Mouse (Mus musculus): Measurements from ENCODE around the gene Wnt8b. TPM values are rescaled to one million over a fixed set of nuclear protein-coding genes. Genes with fewer than 3 reads are reported as not detected.
A peak's percentile ranks its signal among the peaks of the same experiment; 100 is the strongest.
"Not testable (repeated sequence)": the region's sequence is repeated elsewhere in the genome, so short reads cannot be mapped to it uniquely, and the experiment has no call there.

The Wnt8b gene
- polyA plus RNA-seq (2015; fragmentation: Nextera tagmentation; extraction: Ambion mirVana): 4.3 and 4.5 TPM in 2 replicates

GRCm38 (mm10) chr19:44493128-44493527 is at the start of gene Wnt8b:
Gene Wnt8b (plus strand): TSS chr19:44493472.
- DNase-seq (ENCODE audit: low spot score): no peak

- no peak for DNase-seq (ENCODE audit: low spot score)
Measured at GRCm38 (mm10) chr19:44445755-44446154, 47.5 kb upstream of the Wnt8b start.

GRCm38 (mm10) chr19:44447927-44448326 is 45.3 kb upstream of the Wnt8b start:
- DNase-seq (ENCODE audit: low spot score): no peak

GRCm38 (mm10) chr19:44454862-44455261 is 38.4 kb upstream of the Wnt8b start:
- DNase-seq (ENCODE audit: low spot score): no peak

GRCm38 (mm10) chr19:44455356-44455755 is 37.9 kb upstream of the Wnt8b start:
- DNase-seq (ENCODE audit: low spot score): no peak

GRCm38 (mm10) chr19:44457359-44458055 is 35.8 kb upstream of the Wnt8b start:
- DNase-seq (ENCODE audit: low spot score): peak; percentile 34

GRCm38 (mm10) chr19:44458696-44459095 is 34.6 kb upstream of the Wnt8b start:
- no peak for DNase-seq (ENCODE audit: low spot score)

GRCm38 (mm10) chr19:44460441-44460840 is 32.8 kb upstream of the Wnt8b start:
- no peak for DNase-seq (ENCODE audit: low spot score)

- peak; percentile 56 for DNase-seq (ENCODE audit: low spot score)
Measured at GRCm38 (mm10) chr19:44461500-44461899, 31.8 kb upstream of the Wnt8b start.

- DNase-seq (ENCODE audit: low spot score): no peak
Measured at GRCm38 (mm10) chr19:44462141-44462540, 31.1 kb upstream of the Wnt8b start.

GRCm38 (mm10) chr19:44465960-44466525 is 27.2 kb upstream of the Wnt8b start:
- not testable (repeated sequence) for DNase-seq (ENCODE audit: low spot score)

GRCm38 (mm10) chr19:44474158-44474557 is 19.1 kb upstream of the Wnt8b start:
- DNase-seq (ENCODE audit: low spot score): peak; percentile 87

- DNase-seq (ENCODE audit: low spot score): no peak
Measured at GRCm38 (mm10) chr19:44475268-44475667, 18.0 kb upstream of the Wnt8b start.

- peak; percentile 37 for DNase-seq (ENCODE audit: low spot score)
Measured at GRCm38 (mm10) chr19:44476541-44476940, 16.7 kb upstream of the Wnt8b start.

GRCm38 (mm10) chr19:44487266-44487665 is 6.0 kb upstream of the Wnt8b start:
- peak; percentile 81 for DNase-seq (ENCODE audit: low spot score)

GRCm38 (mm10) chr19:44496511-44496910 is 3.2 kb downstream of the Wnt8b start:
- DNase-seq (ENCODE audit: low spot score): no peak

- no peak for DNase-seq (ENCODE audit: low spot score)
Measured at GRCm38 (mm10) chr19:44496941-44497340, 3.7 kb downstream of the Wnt8b start.

- no peak for DNase-seq (ENCODE audit: low spot score)
Measured at GRCm38 (mm10) chr19:44498936-44499335, 5.7 kb downstream of the Wnt8b start.

- DNase-seq (ENCODE audit: low spot score): no peak
Measured at GRCm38 (mm10) chr19:44500240-44500639, 7.0 kb downstream of the Wnt8b start.

GRCm38 (mm10) chr19:44501925-44502324 is 8.7 kb downstream of the Wnt8b start:
- no peak for DNase-seq (ENCODE audit: low spot score)

GRCm38 (mm10) chr19:44502741-44503140 is 9.5 kb downstream of the Wnt8b start:
- DNase-seq (ENCODE audit: low spot score): no peak

- DNase-seq (ENCODE audit: low spot score): peak; percentile 67
Measured at GRCm38 (mm10) chr19:44510534-44511175, 17.4 kb downstream of the Wnt8b start.
